Mouse (Mus musculus): Measurements from ENCODE around the gene Hsf5.

The Hsf5 gene

DNA sequence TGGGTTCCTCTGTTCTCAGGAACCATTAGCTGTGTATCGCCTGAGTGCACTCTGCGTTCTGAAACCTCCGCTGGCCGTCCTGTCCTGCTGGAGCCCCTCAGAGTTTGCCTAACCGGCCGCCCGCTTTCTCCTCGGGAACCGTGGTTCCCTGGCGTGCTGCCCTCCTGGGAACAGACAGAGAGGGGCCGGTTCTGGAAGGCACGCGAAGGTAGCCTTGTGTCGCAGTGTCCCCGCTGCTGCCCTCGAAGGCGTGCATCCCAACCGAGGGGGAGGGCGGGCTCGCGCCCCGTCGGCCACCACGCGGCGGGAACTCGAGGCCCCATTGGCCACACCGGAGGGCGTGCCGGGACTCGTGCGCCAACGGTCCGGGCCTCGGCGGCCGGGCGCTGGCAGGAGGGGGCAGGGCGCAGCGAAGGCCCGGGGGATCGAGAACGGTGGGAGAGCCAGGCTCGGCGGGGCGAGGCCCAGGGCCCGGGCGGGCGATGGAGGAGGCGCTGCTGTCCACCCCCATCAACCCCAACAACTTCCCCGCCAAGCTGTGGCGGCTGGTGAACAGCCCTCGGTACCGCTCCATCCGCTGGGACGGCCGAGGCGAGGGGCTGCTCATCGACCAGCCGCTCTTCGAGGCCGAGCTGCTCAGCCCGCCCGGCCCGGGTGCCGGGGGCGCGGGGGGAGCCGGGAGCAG lies at the start of gene Hsf5:
Hsf5 (plus strand) TSS at position 375 of the 685 bp plus-strand sequence.
- no peak for DNase-seq

DNA sequence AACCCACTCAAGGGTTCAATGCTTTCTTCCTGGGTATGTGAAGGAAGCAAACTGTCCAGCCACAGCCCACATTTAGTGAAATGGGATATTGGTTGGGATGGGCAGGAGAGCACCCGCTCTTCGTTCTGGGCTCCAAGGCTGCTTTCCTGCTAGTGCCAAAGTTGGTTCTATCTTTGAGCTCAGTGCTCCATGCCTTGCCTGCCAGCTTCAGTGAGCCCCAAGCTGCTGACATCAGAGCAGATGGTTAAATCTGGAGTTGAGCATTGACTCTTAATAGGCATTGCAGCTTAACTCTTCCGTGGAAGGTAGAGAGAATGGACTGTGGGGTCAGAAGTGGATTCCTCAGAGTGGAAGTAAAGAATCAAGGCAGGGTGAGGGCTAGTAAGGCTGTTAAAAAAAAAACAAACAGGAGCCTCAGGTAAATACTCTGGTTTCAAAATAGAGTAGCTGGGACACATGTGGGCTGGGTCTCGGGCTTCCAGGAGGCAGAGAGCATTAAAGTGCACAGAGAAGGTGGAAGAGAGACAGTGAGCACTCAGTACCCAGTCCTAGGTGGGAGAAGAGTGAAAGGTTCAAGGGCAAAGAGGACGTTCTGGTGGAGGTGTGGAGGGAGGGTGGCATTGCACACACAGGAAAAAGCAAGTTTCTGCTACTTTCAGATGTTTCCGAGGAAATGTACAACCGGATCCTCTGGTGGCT lies 48.6 kb upstream of the Hsf5 start, which contains the start of gene Sept4:
Sept4 (plus strand) TSS at position 649 of the 699 bp plus-strand sequence.
- DNase-seq = no peak

GRCm38 (mm10) chr11:87570743-87571142 lies 46.2 kb upstream of the Hsf5 start:
- DNase-seq = no peak

GRCm38 (mm10) chr11:87571361-87571950 lies 45.5 kb upstream of the Hsf5 start:
- DNase-seq = no peak

DNA sequence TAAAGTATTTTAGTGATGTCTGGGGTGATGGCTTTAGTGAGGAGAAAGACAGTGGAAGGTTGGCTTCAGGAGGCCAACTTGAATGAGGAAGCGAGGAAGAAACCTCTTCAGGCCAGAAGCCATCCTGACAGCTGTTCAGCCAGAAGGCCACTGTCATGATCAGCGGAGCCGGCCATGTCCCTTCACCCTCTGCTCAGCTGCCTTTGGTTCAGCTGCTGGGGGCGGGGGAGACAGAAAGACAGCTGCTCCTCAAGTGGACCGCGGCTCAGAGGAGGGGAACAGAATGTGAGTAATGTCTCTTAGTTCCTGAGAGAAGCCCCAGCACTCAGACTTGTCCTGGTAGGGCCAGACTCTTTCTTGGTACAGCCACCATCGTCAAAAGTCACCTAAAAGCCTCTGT lies 43.2 kb upstream of the Hsf5 start:
- no peak for DNase-seq

DNA sequence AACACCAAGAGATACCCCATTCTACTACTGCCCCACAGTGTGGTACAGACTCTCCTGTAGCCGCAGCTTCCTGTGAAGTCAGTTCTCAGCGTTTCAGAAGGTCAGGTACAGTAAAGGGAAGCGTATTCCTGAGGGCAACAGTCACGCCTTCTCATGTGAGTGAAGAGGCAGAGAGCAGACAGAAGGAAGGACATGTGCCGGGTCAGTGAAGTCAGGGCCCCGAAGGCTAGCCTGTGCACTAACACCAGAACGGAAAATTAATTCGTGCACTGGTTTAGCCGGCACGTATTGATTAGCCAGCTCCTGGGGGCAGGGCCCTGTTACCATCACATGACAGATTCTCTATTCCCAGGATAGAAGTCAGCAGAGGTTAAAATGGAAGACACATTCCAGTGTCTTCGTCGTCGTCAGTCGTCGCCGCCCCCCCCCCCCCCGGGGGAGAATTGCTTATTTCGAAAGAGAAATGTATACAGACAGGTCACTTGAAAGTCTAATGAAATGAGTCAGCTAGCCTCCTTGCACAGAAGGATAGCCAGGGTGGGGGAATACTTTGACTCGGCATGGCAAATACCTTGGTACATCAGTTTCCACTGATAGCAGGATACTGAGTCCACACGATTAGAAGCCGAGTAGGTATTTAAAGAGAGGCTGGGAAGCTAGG lies 42.3 kb upstream of the Hsf5 start:
- no peak for DNase-seq

DNA sequence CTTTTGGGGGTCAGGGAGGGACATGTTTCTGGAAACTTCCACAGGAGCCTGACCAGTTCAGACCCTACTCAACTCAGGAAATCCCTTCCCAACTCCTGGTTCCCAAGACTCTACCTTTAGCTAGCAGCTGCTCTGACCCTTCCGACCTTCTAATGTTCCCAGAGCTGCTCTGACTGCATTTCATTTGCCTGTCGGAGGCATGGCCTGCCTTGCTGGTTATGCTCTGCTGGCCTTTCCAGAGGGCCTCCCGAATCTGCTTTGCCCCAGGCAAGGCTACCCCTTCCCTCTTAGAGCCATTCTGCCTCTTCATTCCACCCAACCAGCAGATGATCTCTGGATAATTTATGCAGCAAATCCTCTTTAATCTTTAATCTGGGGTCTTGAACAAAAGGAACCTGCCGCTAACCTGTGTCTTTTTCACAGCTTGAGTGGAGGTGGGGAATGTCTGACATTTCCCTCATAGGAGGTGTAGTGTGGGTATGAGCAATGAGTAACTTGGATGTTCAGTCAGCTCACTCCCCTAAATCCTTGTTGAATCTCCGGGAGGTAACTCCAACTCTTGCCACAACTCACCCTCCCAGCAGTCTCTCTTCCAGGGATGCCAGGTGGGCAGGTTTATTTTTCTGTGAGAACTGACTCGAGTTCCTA lies 39.2 kb upstream of the Hsf5 start:
- DNase-seq = no peak

DNA sequence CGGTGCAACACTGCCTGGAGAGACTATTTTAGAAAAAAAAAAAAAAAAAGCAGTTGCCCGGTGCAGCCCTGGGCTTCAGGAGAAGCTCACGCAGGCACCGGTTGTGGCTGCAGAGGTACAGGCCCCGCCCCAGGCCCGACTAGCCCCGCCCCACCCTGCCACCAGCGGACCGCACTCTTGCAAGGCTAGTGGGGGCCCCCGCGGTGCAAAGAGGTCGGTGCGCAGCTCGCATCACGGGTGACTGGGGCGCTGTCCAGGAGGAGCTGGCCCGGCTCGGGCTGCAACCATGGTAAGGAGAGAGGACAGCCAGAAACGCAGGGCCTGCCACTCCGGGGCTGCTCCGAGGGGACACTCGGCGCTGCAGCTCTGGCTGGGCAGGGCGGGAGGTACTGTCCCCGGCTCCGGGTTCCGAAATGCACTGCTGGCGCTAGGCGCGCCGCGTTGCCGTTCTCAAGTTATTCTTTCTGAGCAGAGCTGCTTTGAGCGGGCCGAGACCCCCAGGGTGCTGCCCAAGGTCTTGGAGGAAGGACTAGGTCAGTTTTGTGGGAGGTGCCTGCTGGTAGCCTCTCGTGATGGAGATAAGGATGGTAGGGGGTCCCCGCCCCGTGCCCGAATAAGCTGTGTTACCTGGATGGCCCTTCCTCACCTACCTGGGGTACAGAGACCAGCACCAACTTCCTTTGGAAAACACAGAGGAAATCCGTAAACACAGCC lies 38.6 kb upstream of the Hsf5 start:
- peak; percentile 66 for DNase-seq

DNA sequence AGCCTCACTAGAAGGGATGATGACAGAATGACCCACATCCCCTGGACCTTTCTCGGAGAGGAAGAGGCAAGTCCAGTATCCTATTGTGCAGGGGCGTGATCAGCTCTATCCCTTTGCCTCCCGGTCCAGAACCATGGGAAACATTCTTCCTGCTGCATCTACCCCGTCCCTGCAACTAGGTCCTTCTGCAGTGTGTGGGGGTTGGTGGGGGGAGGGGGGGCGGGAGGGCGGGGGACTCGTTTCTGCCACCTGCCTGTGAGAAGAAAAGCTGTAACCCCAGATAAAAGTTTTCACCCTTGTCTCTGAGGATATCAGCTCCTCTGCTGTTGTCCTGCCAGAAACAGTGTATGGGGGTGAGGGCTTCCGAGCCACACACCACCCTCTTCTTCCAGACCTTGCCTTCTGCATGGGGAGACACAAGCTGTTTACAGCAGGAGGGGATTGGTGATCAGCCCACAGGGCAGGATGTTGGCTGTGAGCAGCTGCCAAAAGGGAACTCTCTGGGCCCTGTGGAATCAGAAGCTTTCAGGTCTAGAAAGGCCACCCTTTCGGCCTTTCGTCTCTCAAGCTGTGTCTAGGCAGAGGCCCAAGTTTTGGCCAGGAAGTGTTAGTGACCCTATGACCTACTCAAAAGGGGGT lies 37.9 kb upstream of the Hsf5 start:
- peak; percentile 20 for DNase-seq

- DNase-seq = no peak
These were observed 37.3 kb upstream of the Hsf5 start for GRCm38 (mm10) chr11:87579713-87580112.

DNA sequence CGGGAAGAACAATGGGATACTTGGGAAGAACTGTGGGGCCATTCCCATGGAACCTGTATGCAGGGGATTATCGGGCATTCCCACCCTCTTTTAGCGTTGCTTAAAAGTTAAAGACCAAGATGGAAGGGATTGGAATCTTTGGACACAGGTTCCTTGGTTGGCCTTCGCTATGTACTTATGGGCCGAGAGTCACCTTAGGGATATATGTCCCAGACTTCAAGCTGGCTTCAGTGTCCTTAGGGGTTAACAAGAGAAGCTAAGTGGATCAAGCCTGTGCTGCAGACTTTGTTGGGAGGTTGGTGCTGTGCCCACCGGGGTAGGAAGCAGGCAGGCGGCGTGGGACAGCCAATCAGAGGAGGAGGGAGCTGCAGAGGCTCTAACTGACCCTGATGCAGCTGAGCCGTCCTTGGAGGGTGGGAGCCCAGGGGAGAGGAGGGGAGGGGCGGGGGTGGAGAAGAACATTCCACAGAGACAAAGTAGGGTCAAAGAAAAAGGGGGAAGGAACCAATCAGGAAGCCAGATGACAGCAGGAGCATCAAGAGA lies 36.4 kb upstream of the Hsf5 start:
- no peak for DNase-seq

GRCm38 (mm10) chr11:87581161-87581865 lies 35.7 kb upstream of the Hsf5 start:
- DNase-seq = no peak

GRCm38 (mm10) chr11:87581933-87582710 lies 34.8 kb upstream of the Hsf5 start:
- no peak for DNase-seq

- no peak for DNase-seq
These were observed 33.5 kb upstream of the Hsf5 start for GRCm38 (mm10) chr11:87583291-87584034.

GRCm38 (mm10) chr11:87584711-87585505 lies 32.1 kb upstream of the Hsf5 start:
- no peak for DNase-seq

DNA sequence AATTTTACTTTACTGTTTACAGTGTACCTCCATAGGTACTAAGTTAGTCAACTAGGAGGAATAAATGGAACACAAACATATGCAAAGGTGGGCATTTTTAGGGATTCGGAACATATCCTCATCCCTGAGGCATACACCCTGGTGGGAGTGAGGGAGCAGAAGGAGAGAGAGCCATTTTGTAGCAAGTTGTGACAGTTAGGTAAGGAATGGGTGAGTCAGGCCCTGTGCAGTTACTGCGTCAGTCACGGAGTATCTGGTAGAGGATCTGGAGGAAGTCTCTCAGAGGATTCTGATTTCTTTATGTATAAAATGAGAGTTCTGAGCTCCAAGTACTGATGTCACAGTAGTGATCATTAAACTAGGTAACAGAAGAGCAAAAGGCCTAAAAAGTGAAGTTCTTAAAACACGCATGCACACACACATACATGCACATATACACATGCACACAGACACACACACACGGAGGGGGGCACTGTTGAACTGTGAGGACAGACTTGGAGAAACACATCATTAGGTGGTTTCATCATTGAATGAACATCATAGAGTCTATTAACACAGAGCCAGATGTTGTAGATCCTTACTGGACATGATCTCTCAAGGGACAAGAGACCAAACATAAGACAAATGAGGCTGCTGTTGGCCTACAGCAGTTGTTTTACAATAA lies 29.6 kb upstream of the Hsf5 start:
- DNase-seq = no peak

DNA sequence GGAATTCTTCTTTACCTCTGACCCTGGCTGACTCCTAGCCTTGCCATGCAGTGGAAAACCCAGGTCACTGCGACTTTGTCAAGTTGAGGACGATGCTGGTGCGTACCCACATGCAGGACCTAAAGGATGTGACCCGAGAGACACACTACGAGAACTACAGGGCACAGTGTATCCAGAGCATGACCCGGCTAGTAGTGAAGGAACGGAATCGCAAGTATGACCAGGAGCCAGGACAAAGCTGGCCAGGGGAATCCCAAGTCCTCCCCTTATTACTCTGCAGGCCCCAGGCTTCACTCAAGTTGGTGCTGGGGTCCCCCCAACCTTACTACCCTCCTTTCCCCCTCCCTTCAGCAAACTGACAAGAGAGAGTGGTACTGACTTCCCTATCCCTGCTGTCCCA lies 27.4 kb upstream of the Hsf5 start:
- no peak for DNase-seq
